Mouse (Mus musculus) hindbrain, embryonic 16.5 days (tissue): ENCODE data around the gene Pde1c. TPM values are rescaled to one million over a fixed set of nuclear protein-coding genes. Genes with fewer than 3 reads are reported as not detected.

ENCODE experiments used
- ATAC-seq: fragments of 200-750 bp; cut with Nextera tagmentation; 2 replicates; pipeline ENCODE4 v1.8.0; 2017; ENCODE audit warnings: moderate TSS enrichment, moderate library complexity
- H3K27ac ChIP-seq: fragments of 300-500 bp; sonication (generic); 2 replicates; pipeline ENCODE4 v1.5.1; 2014; ENCODE audit warnings: low read depth, mild to moderate bottlenecking, control low read depth, low read length, moderate library complexity
- H3K27me3 ChIP-seq: fragments of 300-500 bp; sonication (generic); replicated peaks from 2 replicates; pipeline ENCODE4 v1.6.1; 2014; ENCODE audit warnings: low read length; ENCODE audit not compliant: control insufficient read depth, insufficient read depth
- H3K36me3 ChIP-seq: fragments of 300-500 bp; sonication (generic); 2 replicates; pipeline ENCODE4 v1.6.1; 2014; ENCODE audit warnings: mild to moderate bottlenecking, low read length, moderate library complexity, mixed read lengths; ENCODE audit not compliant: control insufficient read depth, insufficient read depth
- H3K4me1 ChIP-seq: fragments of 300-500 bp; sonication (generic); 2 replicates; pipeline ENCODE4 v1.6.1; 2014; ENCODE audit warnings: low read depth, low read length; ENCODE audit not compliant: control insufficient read depth, insufficient read depth
- H3K4me2 ChIP-seq: fragments of 300-500 bp; sonication (generic); 2 replicates; pipeline ENCODE4 v1.6.1; 2014; ENCODE audit warnings: mild to moderate bottlenecking, low read length, control low read depth, moderate library complexity
- H3K4me3 ChIP-seq: fragments of 300-500 bp; sonication (generic); 2 replicates; pipeline ENCODE4 v1.5.1; 2014; ENCODE audit warnings: mild to moderate bottlenecking, low read length, control low read depth, moderate library complexity
- H3K9ac ChIP-seq: fragments of 300-500 bp; sonication (generic); 2 replicates; pipeline ENCODE4 v1.6.1; 2014; ENCODE audit warnings: low read depth, mild to moderate bottlenecking, control low read depth, low read length, moderate library complexity
- H3K9me3 ChIP-seq: fragments of 300-500 bp; sonication (generic); 2 replicates; pipeline ENCODE4 v1.6.1; 2014; ENCODE audit warnings: mild to moderate bottlenecking, low read length, moderate library complexity; ENCODE audit not compliant: control insufficient read depth
- WGBS: fragments of 180-500 bp; shearing (Covaris S2); extraction: QIAGEN DNeasy Blood & Tissue Kit; methylation state at CpG from one replicate; pipeline ENCODE4 v1.1.7; 2014; 5-methylcytosine and 5-hydroxymethylcytosine counted together
- polyA plus RNA-seq: library from polyadenylated mRNA; unstranded; fragments of >200 nt; fragmentation: Nextera tagmentation; extraction: Ambion mirVana; gene quantifications from 2 replicates; pipeline ENCODE4 v1.2.1, GENCODE M21; 2015

Pde1c gene
- polyA plus RNA-seq, 1 experiment from 2014 or later, result 23.2 TPM

DNA sequence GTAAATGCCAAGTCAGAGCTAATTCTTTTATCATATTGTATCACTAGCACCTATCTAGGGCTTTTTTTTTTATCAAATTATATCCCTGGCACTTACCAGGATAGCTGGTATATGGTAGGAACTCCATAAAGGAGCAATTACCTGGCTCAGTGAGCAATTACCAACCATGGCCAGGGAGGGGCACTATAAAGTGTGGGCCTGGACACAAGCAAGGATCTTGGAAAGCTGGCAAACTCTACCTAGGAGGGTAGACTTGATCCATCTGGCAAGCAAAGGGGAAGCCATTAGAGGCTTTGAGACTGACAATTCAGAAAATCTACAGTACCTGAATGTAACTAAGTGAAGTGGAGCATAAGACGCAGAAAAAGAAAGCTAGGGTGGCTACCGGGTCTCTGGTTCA lies 10.2 kb downstream of the Pde1c start:
- H3K4me2 ChIP-seq, result no peak overlapping the region
- H3K27ac ChIP-seq, result no peak overlapping the region
- no peaks in the 10 kb centered on the region for H3K36me3 ChIP-seq
- H3K9me3 ChIP-seq, result no peaks in the 10 kb centered on the region
- 92% methylated on average over 2 of the region's 2 CpGs for WGBS
- peaks cover 5% of the 10 kb centered on the region for H3K4me1 ChIP-seq
- H3K27me3 ChIP-seq, result no peaks in the 10 kb centered on the region
- no peak for ATAC-seq
- no peak overlapping the region for H3K9ac ChIP-seq
- H3K4me3 ChIP-seq, result no peak overlapping the region

DNA sequence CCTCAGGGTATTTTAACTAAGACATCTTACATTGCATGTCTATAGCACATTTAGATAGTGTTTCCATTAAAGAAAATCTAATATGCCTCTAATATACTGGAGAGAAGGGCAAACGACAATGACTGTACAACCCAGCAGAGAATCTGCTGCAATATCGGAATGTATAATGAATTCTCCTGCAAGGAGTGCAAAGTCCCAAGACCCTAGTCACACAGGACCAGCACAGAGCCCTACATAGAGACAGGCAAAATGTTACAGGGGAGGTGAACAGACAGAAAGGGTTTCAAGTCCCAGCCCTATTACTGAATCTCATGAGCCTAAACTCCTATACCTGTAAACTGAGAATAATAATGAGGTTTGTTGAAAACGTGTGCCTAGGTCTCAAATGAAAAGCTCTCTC lies 13.1 kb downstream of the Pde1c start:
- Histone ChIP-seq H3K4me2 (no peak overlapping the region), H3K9ac (no peak overlapping the region), H3K9me3 (no peaks in the 10 kb centered on the region), H3K36me3 (no peaks in the 10 kb centered on the region), H3K27ac (no peak overlapping the region), H3K27me3 (no peaks in the 10 kb centered on the region), H3K4me3 (no peak overlapping the region), H3K4me1 (peaks cover 5% of the 10 kb centered on the region)
- ATAC-seq, result no peak
- WGBS, result 55% methylated on average over 3 of the region's 3 CpGs

DNA sequence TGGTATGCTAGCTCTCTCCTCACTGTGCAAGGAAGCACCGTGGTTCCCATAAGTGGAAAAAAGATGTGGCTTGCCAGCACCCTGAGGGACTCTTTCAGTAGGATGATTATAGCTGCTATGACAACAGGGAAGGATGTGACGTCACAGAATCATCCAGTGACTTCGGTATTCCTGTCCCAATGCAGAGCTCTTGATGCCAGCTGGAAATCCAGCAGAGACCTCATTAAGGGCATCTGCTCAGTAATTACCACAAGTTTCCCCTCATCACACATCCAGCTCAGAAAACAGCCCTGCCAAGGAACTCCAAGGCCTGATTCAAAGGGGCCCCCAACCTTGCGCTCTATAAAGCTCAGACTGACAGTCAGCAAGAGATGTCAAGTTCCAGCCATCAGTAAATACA lies 13.5 kb downstream of the Pde1c start:
- H3K4me1 ChIP-seq, result peaks cover 5% of the 10 kb centered on the region
- peak overlapping the region; percentile 21; the same call in 1 of the 2 replicates for H3K4me2 ChIP-seq
- peak; percentile 95 for ATAC-seq
- H3K27ac ChIP-seq, result no peak overlapping the region
- H3K9ac ChIP-seq, result no peak overlapping the region
- H3K27me3 ChIP-seq, result no peaks in the 10 kb centered on the region
- no peaks in the 10 kb centered on the region for H3K36me3 ChIP-seq
- H3K9me3 ChIP-seq, result no peaks in the 10 kb centered on the region
- no peak overlapping the region for H3K4me3 ChIP-seq
- 32% methylated on average over 4 of the region's 4 CpGs for WGBS

DNA sequence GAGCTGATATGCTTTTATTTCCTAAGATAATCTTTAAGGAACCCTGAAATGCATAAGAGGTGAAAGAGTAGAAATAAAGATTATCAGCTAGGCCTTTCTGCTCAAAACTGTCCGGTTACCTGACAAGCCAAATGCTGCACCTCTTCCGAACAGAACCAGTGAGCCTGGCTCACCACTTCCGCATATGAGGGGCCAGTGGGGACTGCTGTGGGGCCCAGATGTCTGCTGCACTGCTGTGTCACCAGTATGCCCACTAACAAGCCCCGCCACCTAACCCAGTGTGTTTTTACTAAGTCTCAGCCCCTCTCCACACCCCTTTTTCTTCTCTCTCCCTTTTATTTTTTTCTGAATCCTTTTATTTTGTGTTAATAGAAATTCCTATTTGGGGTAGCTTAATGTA lies 17.9 kb downstream of the Pde1c start:
- H3K27me3 ChIP-seq, result no peaks in the 10 kb centered on the region
- H3K4me1 ChIP-seq, result peaks cover 5% of the 10 kb centered on the region
- H3K4me2 ChIP-seq, result no peak overlapping the region
- no peak overlapping the region for H3K27ac ChIP-seq
- 90% methylated on average over 4 of the region's 4 CpGs for WGBS
- H3K9ac ChIP-seq, result no peak overlapping the region
- H3K9me3 ChIP-seq, result no peaks in the 10 kb centered on the region
- no peak for ATAC-seq
- H3K36me3 ChIP-seq, result no peaks in the 10 kb centered on the region
- no peak overlapping the region for H3K4me3 ChIP-seq

DNA sequence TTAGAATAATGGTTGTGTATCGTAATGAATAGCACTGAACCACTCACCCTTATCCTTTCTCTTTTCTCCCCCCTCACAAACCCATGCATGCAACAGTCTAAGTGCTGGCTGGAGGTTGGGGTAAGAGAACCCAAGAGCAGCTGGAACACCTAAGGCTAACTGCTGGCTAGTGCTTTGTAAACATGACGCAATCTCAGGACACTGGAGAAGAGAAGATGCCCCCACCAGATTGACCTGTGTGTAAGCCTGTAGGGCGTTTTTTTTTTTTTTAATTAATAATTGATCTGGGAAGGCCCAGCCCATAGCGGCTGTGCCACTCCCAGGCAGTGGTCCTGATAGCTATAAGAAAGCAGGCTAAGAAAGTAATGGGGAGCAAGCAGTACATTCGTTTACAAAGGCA lies 28.7 kb downstream of the Pde1c start:
- Histone ChIP-seq H3K9ac (no peak overlapping the region), H3K27me3 (no peaks in the 10 kb centered on the region), H3K36me3 (no peaks in the 10 kb centered on the region), H3K9me3 (no peaks in the 10 kb centered on the region), H3K27ac (no peak overlapping the region), H3K4me2 (no peak overlapping the region), H3K4me3 (no peak overlapping the region), H3K4me1 (no peaks in the 10 kb centered on the region)
- ATAC-seq, result no peak
- 82% methylated on average over 5 of the region's 5 CpGs for WGBS

DNA sequence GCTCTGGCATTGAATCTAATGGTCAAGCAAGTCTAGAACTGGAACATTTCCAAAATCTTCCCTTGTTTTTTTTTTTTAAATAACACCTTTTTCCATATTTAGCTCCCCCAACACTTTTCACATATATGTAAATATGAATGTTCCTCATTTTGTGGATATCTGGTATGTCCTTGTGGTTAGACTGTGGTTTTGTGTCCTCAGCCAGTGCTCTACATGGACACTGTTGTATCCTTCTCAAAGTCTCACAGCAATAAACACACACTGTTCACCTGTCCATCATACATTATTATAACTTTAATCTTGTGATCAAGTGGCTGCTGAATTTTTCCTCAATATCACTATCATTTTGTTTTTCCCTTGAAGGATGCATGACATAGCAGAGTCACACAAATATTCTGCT lies 34.2 kb downstream of the Pde1c start:
- Histone ChIP-seq H3K9me3 (no peaks in the 10 kb centered on the region), H3K36me3 (no peaks in the 10 kb centered on the region), H3K27me3 (no peaks in the 10 kb centered on the region), H3K9ac (no peak overlapping the region), H3K4me1 (no peaks in the 10 kb centered on the region), H3K27ac (no peak overlapping the region), H3K4me2 (no peak overlapping the region), H3K4me3 (no peak overlapping the region)
- no peak for ATAC-seq

DNA sequence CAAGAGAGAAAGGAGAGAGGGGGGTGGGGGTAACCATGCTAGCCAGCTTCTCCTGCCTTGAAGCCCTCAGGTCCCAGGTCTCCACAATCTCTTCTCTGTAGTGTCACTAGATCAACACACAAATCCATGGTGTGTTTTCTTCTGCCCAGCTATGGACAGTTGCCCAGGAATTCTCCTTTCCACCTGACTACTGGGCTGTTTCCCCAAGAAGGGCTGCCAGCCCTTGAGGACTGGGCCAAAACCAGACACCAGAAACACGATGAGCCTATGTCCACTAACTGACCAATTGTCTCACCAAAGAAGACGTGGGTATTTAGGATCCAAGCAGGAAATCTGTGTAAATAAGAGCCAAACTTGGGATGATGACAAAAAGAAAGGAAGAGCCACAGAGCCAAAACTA lies 36.6 kb downstream of the Pde1c start:
- Histone ChIP-seq H3K4me1 (no peaks in the 10 kb centered on the region), H3K27me3 (no peaks in the 10 kb centered on the region), H3K27ac (no peak overlapping the region), H3K9ac (no peak overlapping the region), H3K9me3 (no peaks in the 10 kb centered on the region), H3K4me2 (no peak overlapping the region), H3K36me3 (no peaks in the 10 kb centered on the region), H3K4me3 (no peak overlapping the region)
- 82% methylated on average over 2 of the region's 2 CpGs for WGBS
- no peak for ATAC-seq

DNA sequence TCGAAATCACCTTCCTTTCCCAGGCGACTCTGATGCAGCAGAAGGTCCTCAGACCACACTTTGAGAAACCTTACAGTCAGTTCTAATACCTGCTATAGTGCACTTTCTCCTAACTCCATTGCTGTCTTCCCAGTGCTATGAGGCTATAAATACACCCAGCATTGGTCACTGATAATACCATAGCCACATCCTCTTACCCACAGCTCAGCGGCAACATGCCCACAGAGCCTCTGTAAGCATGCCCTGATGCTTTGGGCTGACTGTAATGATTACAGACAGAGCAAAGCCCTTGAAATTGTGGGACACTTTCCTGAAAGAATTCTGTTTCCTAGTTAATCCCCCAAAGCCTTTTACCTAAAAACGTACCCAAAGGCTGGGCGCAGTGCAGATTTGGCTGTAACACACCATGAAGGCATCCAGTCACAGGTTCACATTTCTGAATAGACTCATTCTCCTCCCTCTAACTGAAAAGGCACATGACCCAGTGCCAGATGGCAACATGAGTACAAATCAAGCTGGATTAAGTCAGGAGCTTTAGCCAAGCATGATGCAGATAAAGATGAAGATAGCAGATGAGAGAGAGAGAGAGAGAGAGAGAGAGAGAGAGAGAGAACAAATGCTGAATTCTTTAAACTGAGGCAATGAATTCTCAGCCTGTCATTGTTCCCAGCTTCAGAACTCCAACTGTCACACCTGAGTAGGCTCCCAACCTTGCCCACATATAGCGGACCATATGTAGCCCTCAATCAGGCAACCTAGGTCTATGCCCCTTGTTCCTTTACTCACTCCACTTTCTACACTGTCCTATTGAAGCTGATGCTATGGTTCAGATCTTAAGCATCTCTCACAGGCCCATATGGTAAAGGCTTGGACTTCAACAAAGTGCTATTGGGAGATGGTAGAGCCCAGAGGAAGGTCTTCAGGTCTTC lies 44.7 kb downstream of the Pde1c start:
- no peak overlapping the region for H3K9ac ChIP-seq
- no peak overlapping the region for H3K27ac ChIP-seq
- H3K36me3 ChIP-seq, result no peaks in the 10 kb centered on the region
- peak; percentile 64; the same call in 1 of the 2 replicates for ATAC-seq
- no peak overlapping the region for H3K4me3 ChIP-seq
- H3K9me3 ChIP-seq, result no peaks in the 10 kb centered on the region
- H3K27me3 ChIP-seq, result no peaks in the 10 kb centered on the region
- H3K4me2 ChIP-seq, result no peak overlapping the region
- H3K4me1 ChIP-seq, result no peaks in the 10 kb centered on the region
- 86% methylated on average over 6 of the region's 6 CpGs for WGBS

DNA sequence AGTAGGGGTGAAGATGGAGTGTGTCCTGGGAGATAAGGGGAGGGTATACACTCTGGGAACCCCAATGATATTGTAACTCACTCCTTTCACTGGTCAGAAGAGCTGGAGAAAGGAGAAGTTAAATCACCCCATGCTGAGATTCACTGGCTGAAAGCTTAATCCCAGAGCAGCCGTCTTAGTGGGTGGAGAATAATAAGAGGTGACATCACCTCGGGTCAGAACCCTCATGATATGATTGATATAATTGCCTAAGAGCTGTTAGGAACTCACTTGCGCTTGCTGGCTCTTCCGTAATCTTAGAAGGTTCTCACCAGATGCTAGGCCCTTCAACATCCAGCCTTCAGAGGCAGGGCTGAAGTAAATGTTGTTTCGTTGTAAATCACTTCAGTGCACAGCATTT lies 79.7 kb downstream of the Pde1c start:
- Histone ChIP-seq H3K27me3 (no peaks in the 10 kb centered on the region), H3K9me3 (no peaks in the 10 kb centered on the region), H3K4me2 (no peak overlapping the region), H3K4me3 (no peak overlapping the region), H3K9ac (no peak overlapping the region), H3K27ac (no peak overlapping the region), H3K36me3 (no peaks in the 10 kb centered on the region), H3K4me1 (no peaks in the 10 kb centered on the region)
- ATAC-seq, result no peak
- WGBS, result 75% methylated on average over 5 of the region's 5 CpGs
